Mouse (Mus musculus) cerebellum, adult 2 months (tissue): Measurements from ENCODE around the gene Mcub. TPM values are rescaled to one million over a fixed set of nuclear protein-coding genes. Genes with fewer than 3 reads are reported as not detected.
A peak's percentile ranks its signal among the peaks of the same experiment; 100 is the strongest.

Experiments used
- DNase-seq, 2 experiments: peaks; one replicate each; pipeline ENCODE4 v3.0.0; 2021
- H3K27ac ChIP-seq: fragments of 200-500 bp; 2 replicates; pipeline ENCODE4 v1.5.1; 2012; ENCODE audit warnings: low read length, control low read depth, inconsistent platforms; ENCODE audit not compliant: insufficient read depth
- H3K27me3 ChIP-seq: fragments of 200-500 bp; 2 replicates; pipeline ENCODE4 v1.6.1; 2012; ENCODE audit warnings: inconsistent platforms, mild to moderate bottlenecking, low read length, moderate library complexity; ENCODE audit not compliant: control insufficient read depth, insufficient read depth
- H3K4me1 ChIP-seq: fragments of 200-500 bp; 2 replicates; pipeline ENCODE4 v1.6.1; 2011; ENCODE audit warnings: low read length; ENCODE audit not compliant: control insufficient read depth, insufficient read depth
- H3K4me3 ChIP-seq: fragments of 200-500 bp; replicated peaks from 2 replicates; pipeline ENCODE3; 2011; ENCODE audit warnings: mild to moderate bottlenecking, low read depth, low read length, control low read depth; ENCODE audit not compliant: insufficient read depth
- CTCF ChIP-seq: fragments of 200-500 bp; IDR thresholded peaks from 2 replicates; pipeline ENCODE4 v1.5.1; 2011; ENCODE audit warnings: low read depth, mild to moderate bottlenecking, control low read depth, low read length, moderate library complexity, borderline replicate concordance; ENCODE audit not compliant: insufficient read depth
- POLR2A ChIP-seq: fragments of 200-500 bp; IDR thresholded peaks from 2 replicates; pipeline ENCODE4 v1.6.1; 2011; ENCODE audit warnings: low read length, control low read depth, borderline replicate concordance; ENCODE audit not compliant: insufficient read depth
- WGBS: fragments of 180-500 bp; shearing (Covaris S2); methylation state at CpG from one replicate; pipeline ENCODE4 v1.1.7; 2018; 5-methylcytosine and 5-hydroxymethylcytosine counted together
- polyA plus RNA-seq: library from polyadenylated mRNA; depleted of rRNA; stranded (reverse); fragments of >200 nt; gene quantifications from 2 replicates; pipeline ENCODE4 v1.2.3, GENCODE M21; 2012

Gene Mcub
- polyA plus RNA-seq, 1 experiment = 2.7 TPM

DNA sequence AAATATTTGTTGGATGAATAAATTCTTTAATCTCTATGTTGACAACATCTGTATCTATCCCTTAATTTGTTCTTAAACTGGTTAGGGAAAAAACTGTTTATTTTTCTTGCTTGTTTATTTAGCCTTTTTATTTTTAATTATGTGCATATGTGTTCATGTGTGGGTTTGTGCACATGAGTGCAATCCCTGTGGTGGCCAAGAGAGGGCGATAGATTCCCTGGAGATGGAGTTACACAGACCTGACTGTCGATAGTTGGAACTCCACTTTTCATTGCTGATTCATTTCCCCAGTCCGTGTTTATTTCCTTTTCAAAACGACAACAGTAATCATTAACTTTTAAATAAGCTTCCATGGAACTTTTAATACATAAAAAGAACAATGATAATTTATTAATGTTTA lies 37.6 kb downstream of the Mcub start:
- no peak for DNase-seq
- Histone ChIP-seq H3K27me3 (no peaks in the 10 kb centered on the region), H3K4me1 (no peaks in the 10 kb centered on the region), H3K4me3 (no peak overlapping the region), H3K27ac (no peak overlapping the region)
- 54% methylated on average over 4 of the region's 4 CpGs for WGBS
- peak; percentile 3; the same call in 1 of the 2 replicates for TF ChIP-seq CTCF
- TF ChIP-seq POLR2A = no peak

DNA sequence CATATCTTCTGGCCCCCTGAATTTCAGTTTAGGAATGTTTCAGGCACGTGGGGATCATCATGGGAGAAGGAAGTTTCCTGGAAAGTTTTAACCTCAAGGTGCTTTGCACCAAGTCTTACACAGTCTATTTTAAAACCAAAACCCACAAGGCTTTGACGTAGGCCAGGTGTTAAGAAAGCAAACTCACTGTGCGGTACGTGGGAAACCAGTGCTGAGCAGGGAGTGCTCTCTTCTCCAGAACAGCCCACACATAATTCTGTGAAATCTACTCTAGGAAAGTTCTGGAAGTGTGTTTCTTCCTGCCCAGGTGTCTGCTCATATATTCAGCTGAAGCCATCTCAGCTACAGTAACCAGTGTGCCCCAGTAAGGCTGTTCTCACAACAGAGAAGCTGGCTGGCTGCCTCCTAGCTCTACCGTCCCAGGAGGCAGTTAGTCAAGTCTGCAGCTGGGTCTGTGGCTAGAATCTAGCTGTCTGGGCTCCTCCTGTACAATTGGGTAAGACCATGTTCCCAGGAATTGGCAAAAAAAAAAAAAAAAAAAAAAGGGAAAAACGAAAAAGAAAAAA lies 39.7 kb downstream of the Mcub start:
- TF ChIP-seq CTCF (no peak), POLR2A (no peak)
- no peak overlapping the region for H3K4me3 ChIP-seq
- no peaks in the 10 kb centered on the region for H3K27me3 ChIP-seq
- no peak overlapping the region for H3K27ac ChIP-seq
- H3K4me1 ChIP-seq = no peaks in the 10 kb centered on the region
- WGBS = 59% methylated on average over 6 of the region's 6 CpGs
- no peak for DNase-seq

- no peak for DNase-seq
- no peak overlapping the region for H3K4me3 ChIP-seq
- 86% methylated on average over 3 of the region's 3 CpGs for WGBS
- TF ChIP-seq POLR2A (no peak), CTCF (no peak)
- H3K27ac ChIP-seq = no peak overlapping the region
- H3K27me3 ChIP-seq = no peaks in the 10 kb centered on the region
- H3K4me1 ChIP-seq = no peaks in the 10 kb centered on the region
These were observed 44.1 kb downstream of the Mcub start for GRCm38 (mm10) chr3:129925861-129926260.

- Histone ChIP-seq H3K27ac (no peak overlapping the region), H3K27me3 (no peaks in the 10 kb centered on the region), H3K4me1 (no peaks in the 10 kb centered on the region), H3K4me3 (no peak overlapping the region)
- TF ChIP-seq POLR2A = no peak
- TF ChIP-seq CTCF = no peak
- 90% methylated on average over 7 of the region's 7 CpGs for WGBS
- no peak for DNase-seq
These were observed 46.4 kb downstream of the Mcub start for GRCm38 (mm10) chr3:129923581-129923980.

DNA sequence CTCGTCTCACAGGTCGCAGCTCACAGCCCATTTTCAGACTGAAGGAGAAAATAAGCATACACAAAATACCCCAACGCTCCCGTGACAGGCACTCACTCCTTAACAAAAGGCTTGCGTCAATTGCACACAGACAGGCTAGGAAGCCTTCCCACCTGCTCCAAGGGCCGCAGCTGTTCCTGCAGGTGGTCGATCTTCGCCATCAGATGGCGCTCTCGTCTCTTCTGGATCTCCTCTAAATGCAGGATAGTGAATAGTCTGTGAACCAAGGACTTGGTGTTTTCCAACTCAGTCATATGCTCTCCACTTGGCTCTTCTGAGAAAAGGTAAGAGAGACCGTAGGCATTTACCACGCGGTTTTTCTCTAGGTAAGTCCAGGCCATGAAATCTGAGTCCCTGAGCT lies 51.6 kb downstream of the Mcub start:
- Histone ChIP-seq H3K27me3 (no peaks in the 10 kb centered on the region), H3K4me1 (no peaks in the 10 kb centered on the region), H3K4me3 (no peak overlapping the region), H3K27ac (no peak overlapping the region)
- peak; percentile 41 to 49 for DNase-seq
- 15% methylated on average over 13 of the region's 13 CpGs for WGBS
- TF ChIP-seq CTCF (peak; percentile 57), POLR2A (no peak)

- Histone ChIP-seq H3K27me3 (no peaks in the 10 kb centered on the region), H3K27ac (no peak overlapping the region), H3K4me1 (no peaks in the 10 kb centered on the region), H3K4me3 (no peak overlapping the region)
- 80% methylated on average over 3 of the region's 3 CpGs for WGBS
- no peak for DNase-seq
- TF ChIP-seq POLR2A = no peak
- no peak for TF ChIP-seq CTCF
These were observed 52.6 kb downstream of the Mcub start for GRCm38 (mm10) chr3:129917424-129917823.

- H3K4me1 ChIP-seq = no peaks in the 10 kb centered on the region
- 93% methylated on average over 13 of the region's 13 CpGs for WGBS
- H3K4me3 ChIP-seq = no peak overlapping the region
- TF ChIP-seq POLR2A (no peak), CTCF (no peak)
- no peak for DNase-seq
- H3K27me3 ChIP-seq = no peaks in the 10 kb centered on the region
- no peak overlapping the region for H3K27ac ChIP-seq
These were observed 56.8 kb downstream of the Mcub start for GRCm38 (mm10) chr3:129913241-129913640.

DNA sequence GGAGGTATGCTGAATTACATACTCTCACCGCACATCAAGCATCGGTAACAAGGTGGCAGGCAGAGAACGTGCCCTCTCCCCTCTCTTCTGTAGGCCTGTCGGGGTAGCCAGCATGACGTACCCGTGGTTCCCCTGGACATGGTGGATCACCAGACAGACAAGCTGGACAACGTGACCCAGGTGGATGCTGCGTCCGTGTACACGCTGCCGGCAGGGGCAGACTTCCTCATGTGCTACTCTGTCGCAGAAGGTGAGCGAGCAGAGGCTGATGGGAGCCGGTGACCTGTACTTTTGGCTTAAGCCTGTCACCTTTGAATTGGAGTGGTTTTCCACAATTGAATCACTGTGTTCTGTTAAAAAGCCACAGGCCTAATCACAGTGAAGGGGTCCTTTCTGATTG lies 58.0 kb downstream of the Mcub start:
- 95% methylated on average over 14 of the region's 14 CpGs for WGBS
- no peak overlapping the region for H3K4me3 ChIP-seq

More for the DNA sequence above, 58.0 kb downstream of the Mcub start:
- DNase-seq = no peak
- Histone ChIP-seq H3K4me1 (no peaks in the 10 kb centered on the region), H3K27ac (no peak overlapping the region), H3K27me3 (no peaks in the 10 kb centered on the region)
- TF ChIP-seq CTCF (no peak), POLR2A (no peak)
